Mouse (Mus musculus): Measurements from ENCODE around the gene Anks1b.
"Not testable (repeated sequence)": the region's sequence is repeated elsewhere in the genome, so short reads cannot be mapped to it uniquely, and the experiment has no call there.

The Anks1b gene

GRCm38 (mm10) chr10:90577099-90577461 lies 703.8 kb downstream of the Anks1b start:
- no peak for DNase-seq (ENCODE audit: low spot score)

- DNase-seq (ENCODE audit: low spot score), result no peak
These were observed 704.5 kb downstream of the Anks1b start for GRCm38 (mm10) chr10:90577777-90578176.

- no peak for DNase-seq (ENCODE audit: low spot score)
These were observed 706.7 kb downstream of the Anks1b start for GRCm38 (mm10) chr10:90579970-90580369.

- DNase-seq (ENCODE audit: low spot score), result no peak
These were observed 710.7 kb downstream of the Anks1b start for GRCm38 (mm10) chr10:90584052-90584451.

- DNase-seq (ENCODE audit: low spot score), result peak; percentile 71
These were observed 722.8 kb downstream of the Anks1b start for GRCm38 (mm10) chr10:90596142-90596541.

- DNase-seq (ENCODE audit: low spot score), result peak; percentile 55
These were observed 723.3 kb downstream of the Anks1b start for GRCm38 (mm10) chr10:90596576-90596975.

- DNase-seq (ENCODE audit: low spot score), result no peak
These were observed 725.8 kb downstream of the Anks1b start for GRCm38 (mm10) chr10:90599149-90599548.

- DNase-seq (ENCODE audit: low spot score), result no peak
These were observed 726.6 kb downstream of the Anks1b start for GRCm38 (mm10) chr10:90599726-90600531.

- DNase-seq (ENCODE audit: low spot score), result no peak
These were observed 734.3 kb downstream of the Anks1b start for GRCm38 (mm10) chr10:90607586-90607985.

- DNase-seq (ENCODE audit: low spot score), result no peak
These were observed 736.1 kb downstream of the Anks1b start for GRCm38 (mm10) chr10:90609437-90609836.

- no peak for DNase-seq (ENCODE audit: low spot score)
These were observed 739.7 kb downstream of the Anks1b start for GRCm38 (mm10) chr10:90613051-90613450.

- no peak for DNase-seq (ENCODE audit: low spot score)
These were observed 741.9 kb downstream of the Anks1b start for GRCm38 (mm10) chr10:90615196-90615595.

- DNase-seq (ENCODE audit: low spot score), result no peak
These were observed 743.3 kb downstream of the Anks1b start for GRCm38 (mm10) chr10:90616622-90617021.

- no peak for DNase-seq (ENCODE audit: low spot score)
These were observed 744.5 kb downstream of the Anks1b start for GRCm38 (mm10) chr10:90617664-90618296.

GRCm38 (mm10) chr10:90627532-90627931 lies 754.2 kb downstream of the Anks1b start:
- DNase-seq (ENCODE audit: low spot score), result no peak

- DNase-seq (ENCODE audit: low spot score), result no peak
These were observed 756.9 kb downstream of the Anks1b start for GRCm38 (mm10) chr10:90630099-90630698.

GRCm38 (mm10) chr10:90630794-90631193 lies 757.5 kb downstream of the Anks1b start:
- DNase-seq (ENCODE audit: low spot score), result not testable (repeated sequence)

- no peak for DNase-seq (ENCODE audit: low spot score)
These were observed 764.0 kb downstream of the Anks1b start for GRCm38 (mm10) chr10:90637352-90637751.

GRCm38 (mm10) chr10:90649681-90650080 lies 776.4 kb downstream of the Anks1b start:
- DNase-seq (ENCODE audit: low spot score), result no peak

- DNase-seq (ENCODE audit: low spot score), result no peak
These were observed 784.3 kb downstream of the Anks1b start for GRCm38 (mm10) chr10:90657416-90658120.

GRCm38 (mm10) chr10:90666746-90667145 lies 793.4 kb downstream of the Anks1b start:
- DNase-seq (ENCODE audit: low spot score), result no peak

- no peak for DNase-seq (ENCODE audit: low spot score)
These were observed 797.0 kb downstream of the Anks1b start for GRCm38 (mm10) chr10:90670291-90670690.
